Mouse (Mus musculus) T-helper 2 cell (primary cell): Measurements from ENCODE around the gene Rbm20.

Experiments
- in situ Hi-C: fragments of 300-600 bp; cut with MboI, MseI; formaldehyde crosslinking; loops from one replicate; pipeline ENCODE4 v1.15.1; 2025; ENCODE audit warnings: high pct_unique_total_duplicates

Gene Rbm20

GRCm38 (mm10) chr19:53808041-53808777, 131.1 kb downstream of the Rbm20 start:
- in situ Hi-C loops: no loop called here

- in situ Hi-C loops: no loop called here
Observed at GRCm38 (mm10) chr19:53809185-53809861, 132.2 kb downstream of the Rbm20 start.

- in situ Hi-C loops: no loop called here
Observed at GRCm38 (mm10) chr19:53810024-53810423, 132.9 kb downstream of the Rbm20 start.

GRCm38 (mm10) chr19:53810584-53810983, 133.5 kb downstream of the Rbm20 start:
- in situ Hi-C loops: no loop called here

GRCm38 (mm10) chr19:53813576-53813975, 136.5 kb downstream of the Rbm20 start:
- in situ Hi-C loops: no loop called here

GRCm38 (mm10) chr19:53815714-53816113, 138.6 kb downstream of the Rbm20 start:
- in situ Hi-C loops: no loop called here

GRCm38 (mm10) chr19:53816242-53816641, 139.1 kb downstream of the Rbm20 start:
- in situ Hi-C loops: no loop called here

GRCm38 (mm10) chr19:53819299-53819698, 142.2 kb downstream of the Rbm20 start:
- in situ Hi-C loops: no loop called here

- in situ Hi-C loops: no loop called here
Observed at GRCm38 (mm10) chr19:53821241-53822120, 144.4 kb downstream of the Rbm20 start.

- in situ Hi-C loops: no loop called here
Observed at GRCm38 (mm10) chr19:53823847-53824246, 146.7 kb downstream of the Rbm20 start.

GRCm38 (mm10) chr19:53824872-53825680, 148.0 kb downstream of the Rbm20 start:
- in situ Hi-C loops: no loop called here

GRCm38 (mm10) chr19:53829990-53830389, 152.9 kb downstream of the Rbm20 start:
- in situ Hi-C loops: no loop called here

GRCm38 (mm10) chr19:53830407-53831163, 153.5 kb downstream of the Rbm20 start:
- in situ Hi-C loops: no loop called here

GRCm38 (mm10) chr19:53831164-53831448, 154.0 kb downstream of the Rbm20 start:
- in situ Hi-C loops: no loop called here

GRCm38 (mm10) chr19:53832512-53832911, 155.4 kb downstream of the Rbm20 start:
- in situ Hi-C loops: no loop called here

GRCm38 (mm10) chr19:53833745-53834369, 156.8 kb downstream of the Rbm20 start:
- in situ Hi-C loops: no loop called here

GRCm38 (mm10) chr19:53836569-53837454, 159.7 kb downstream of the Rbm20 start:
- in situ Hi-C loops: no loop called here

GRCm38 (mm10) chr19:53838850-53839249, 161.7 kb downstream of the Rbm20 start:
- in situ Hi-C loops: no loop called here

GRCm38 (mm10) chr19:53839837-53840236, 162.7 kb downstream of the Rbm20 start:
- in situ Hi-C loops: loop anchor here (10.0 kb wide), 1 partner anchor 205 kb away; the partner anchor contains the start of gene Adra2a
